Mouse (Mus musculus): ENCODE measurements around the gene Fam20a.

Fam20a gene

DNA sequence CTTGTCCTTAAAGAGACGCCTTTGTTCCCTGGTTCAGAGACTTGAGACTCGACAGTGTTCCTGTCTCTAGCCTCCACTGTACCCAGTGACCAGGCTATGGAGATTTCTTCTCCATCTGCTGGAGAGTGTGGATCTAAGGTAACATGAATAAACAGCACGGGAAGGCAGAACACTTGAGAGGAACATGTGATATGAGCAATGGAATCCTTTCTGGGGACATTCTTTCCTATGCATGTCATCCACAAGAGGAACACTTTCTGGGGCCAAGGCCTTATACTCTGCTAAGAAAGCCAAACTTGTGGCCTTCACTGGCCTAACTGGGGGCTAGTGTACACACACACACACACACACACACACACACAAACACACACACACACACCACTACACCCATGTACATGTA is 40.5 kb downstream of the Fam20a start:
- no peak for DNase-seq (ENCODE audit: low read depth, low spot score)

DNA sequence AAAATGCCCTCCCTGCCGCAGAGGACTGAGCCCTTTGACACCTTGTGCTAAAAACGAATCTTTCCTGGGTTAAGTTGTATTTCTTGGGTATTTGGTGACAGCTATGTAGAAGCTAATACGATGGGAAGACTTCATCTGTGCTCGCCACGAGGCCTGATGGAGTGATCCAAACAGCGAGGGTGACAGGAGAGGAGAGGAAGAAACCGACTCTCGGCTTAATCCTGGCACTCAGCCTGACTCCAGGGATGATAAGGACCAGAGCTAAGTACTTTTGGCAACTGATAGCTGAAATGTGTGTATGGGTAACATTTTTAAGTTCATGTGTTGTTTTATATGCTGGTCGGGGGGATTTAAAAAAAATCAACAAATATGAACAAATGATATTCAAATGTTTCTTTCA is 41.1 kb downstream of the Fam20a start:
- no peak for DNase-seq (ENCODE audit: low read depth, low spot score)

DNA sequence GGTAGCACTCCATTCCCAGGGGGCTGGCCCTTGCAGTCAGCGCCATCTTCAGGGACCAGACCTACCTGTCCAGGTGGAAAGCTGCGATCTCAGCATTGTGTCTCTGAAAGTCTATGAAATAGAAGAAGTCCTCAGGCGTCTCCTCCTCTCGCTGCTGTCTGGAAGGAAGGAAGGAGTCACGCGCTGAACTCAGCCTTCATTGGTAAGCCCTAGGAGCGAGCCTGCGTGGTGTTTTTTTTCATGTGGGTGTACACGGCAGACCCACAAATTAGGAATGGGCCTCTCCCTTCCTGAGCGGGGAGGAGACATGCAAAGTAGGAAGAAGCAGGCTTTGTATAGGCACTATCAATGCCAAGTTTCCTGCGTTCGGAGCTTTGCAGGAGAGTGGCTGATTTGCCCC is 43.8 kb downstream of the Fam20a start:
- DNase-seq (ENCODE audit: low read depth, low spot score): peak; percentile 23

DNA sequence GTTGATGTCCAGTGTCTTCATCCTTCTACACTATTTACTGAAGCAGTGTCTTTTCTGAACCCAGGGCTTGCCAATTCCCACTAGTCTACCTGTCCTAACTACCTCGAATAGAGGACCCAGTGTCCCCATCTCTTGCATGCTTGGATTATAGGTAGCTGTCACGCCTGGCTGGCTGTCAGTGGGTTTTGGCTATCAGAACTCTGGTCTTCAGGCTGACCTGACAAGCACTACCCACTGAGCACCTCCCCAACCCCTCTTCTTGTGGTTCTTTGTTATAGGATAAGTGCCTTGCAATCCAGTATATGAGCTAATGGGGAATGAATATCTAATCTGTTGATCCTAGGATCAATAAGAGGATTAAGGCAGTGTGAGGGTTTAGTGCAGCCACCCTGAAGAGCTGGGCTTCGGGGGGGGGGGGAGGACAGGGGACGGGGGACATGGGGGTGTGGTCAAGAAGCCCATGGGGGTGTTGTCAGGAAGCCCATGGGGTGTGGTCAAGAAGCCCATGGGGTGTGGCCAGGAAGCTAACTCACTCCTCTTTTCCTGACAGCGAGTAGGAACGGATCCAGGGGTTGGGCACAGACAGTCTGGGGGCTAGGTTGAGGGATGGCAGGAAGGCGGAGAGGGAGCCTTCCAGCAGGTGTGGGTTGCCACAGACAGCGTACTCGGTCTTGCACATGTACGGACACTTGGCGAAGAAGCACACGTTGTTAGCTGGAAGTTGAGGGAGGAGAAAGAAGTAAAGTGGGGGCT is 45.3 kb downstream of the Fam20a start:
- no peak for DNase-seq (ENCODE audit: low read depth, low spot score)

- no peak for DNase-seq (ENCODE audit: low read depth, low spot score)
Observed at GRCm38 (mm10) chr11:109675771-109676170, 46.3 kb downstream of the Fam20a start.

- DNase-seq (ENCODE audit: low read depth, low spot score): no peak
Observed at GRCm38 (mm10) chr11:109675208-109675607, 46.9 kb downstream of the Fam20a start.

GRCm38 (mm10) chr11:109674542-109674941 is 47.5 kb downstream of the Fam20a start:
- peak; percentile 37 for DNase-seq (ENCODE audit: low read depth, low spot score)

GRCm38 (mm10) chr11:109673741-109674140 is 48.3 kb downstream of the Fam20a start:
- DNase-seq (ENCODE audit: low read depth, low spot score): no peak

- DNase-seq (ENCODE audit: low read depth, low spot score): no peak
Observed at GRCm38 (mm10) chr11:109672881-109673739, 49.0 kb downstream of the Fam20a start.

DNA sequence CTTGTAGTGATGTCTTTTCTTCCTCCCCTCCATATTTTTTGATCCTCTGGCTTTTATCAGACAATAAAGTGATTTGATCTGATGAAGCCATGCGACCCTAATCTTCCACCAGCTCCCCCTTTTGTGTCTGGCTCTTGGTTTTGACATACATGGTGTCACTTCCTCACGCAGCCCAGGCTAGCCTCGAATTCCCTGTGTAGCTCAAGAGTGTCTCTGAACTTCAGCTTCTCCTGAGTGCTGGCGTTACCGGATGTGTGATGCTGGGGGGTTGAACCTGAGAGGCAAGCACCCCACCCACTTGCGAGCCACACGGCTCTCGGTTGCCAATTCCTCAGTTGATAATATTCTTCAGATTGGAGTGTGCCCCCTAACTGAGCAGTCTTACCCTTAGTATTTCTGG is 49.7 kb downstream of the Fam20a start:
- DNase-seq (ENCODE audit: low read depth, low spot score): no peak

DNA sequence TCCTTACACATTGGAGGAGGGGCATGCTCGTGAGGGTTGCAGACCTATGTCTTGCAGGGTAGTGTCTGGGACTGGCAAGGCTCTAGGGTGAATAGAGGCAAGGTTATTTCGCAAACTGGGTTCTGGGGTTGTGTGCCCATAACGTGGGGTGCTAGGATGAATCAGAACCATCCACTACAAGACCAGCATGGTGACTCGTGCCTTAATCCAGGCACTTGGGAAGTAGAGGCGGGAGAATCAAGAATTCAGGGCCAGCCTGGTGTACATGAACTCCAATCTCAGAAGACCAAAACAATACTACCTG is 50.1 kb downstream of the Fam20a start:
- no peak for DNase-seq (ENCODE audit: low read depth, low spot score)

DNA sequence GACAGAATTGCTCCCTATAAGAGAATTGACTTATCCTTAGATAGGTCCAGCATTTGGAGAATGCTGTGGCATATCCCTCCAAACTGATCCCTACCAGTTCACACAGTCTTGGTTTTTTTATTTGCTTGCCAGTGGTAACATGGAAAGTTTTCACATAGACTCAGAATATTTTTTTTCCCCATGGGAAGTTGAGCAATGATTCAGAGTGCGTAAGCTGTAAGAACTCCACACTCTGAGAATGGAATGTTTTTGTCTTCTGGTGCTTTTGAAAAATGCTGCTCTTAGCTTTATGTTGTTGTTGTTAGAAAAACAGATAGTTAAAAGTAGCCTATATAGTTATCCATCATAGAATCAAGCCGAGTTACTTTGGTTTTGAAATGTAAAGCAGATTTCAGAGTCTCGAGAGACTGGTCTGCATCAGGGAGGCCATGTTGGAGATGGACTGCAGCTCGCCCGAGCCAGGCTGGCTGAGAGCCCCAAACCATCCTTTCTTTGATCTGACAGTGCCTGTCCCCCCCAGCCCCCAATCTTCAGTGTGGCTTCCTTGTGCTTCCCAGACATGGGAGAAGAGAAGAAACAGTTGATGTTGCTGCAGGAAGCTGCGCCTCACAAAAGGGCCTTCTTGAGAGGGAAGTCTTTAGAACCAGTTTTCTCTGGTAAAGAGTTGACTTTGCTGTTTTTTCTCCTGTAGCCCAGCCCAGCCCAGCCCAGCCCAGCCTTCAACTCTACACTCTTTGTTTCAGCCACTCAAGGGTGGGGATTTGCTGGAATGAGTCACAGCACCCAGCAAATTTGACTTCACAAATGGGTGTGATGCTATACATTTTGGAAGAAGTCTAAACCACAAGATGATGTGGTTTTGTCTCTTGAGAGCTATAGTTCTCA is 50.7 kb downstream of the Fam20a start:
- DNase-seq (ENCODE audit: low read depth, low spot score): peak; percentile 78

GRCm38 (mm10) chr11:109670026-109670916 is 51.8 kb downstream of the Fam20a start:
- peak; percentile 51 for DNase-seq (ENCODE audit: low read depth, low spot score)

- no peak for DNase-seq (ENCODE audit: low read depth, low spot score)
Observed at GRCm38 (mm10) chr11:109669149-109669708, 52.9 kb downstream of the Fam20a start.

DNA sequence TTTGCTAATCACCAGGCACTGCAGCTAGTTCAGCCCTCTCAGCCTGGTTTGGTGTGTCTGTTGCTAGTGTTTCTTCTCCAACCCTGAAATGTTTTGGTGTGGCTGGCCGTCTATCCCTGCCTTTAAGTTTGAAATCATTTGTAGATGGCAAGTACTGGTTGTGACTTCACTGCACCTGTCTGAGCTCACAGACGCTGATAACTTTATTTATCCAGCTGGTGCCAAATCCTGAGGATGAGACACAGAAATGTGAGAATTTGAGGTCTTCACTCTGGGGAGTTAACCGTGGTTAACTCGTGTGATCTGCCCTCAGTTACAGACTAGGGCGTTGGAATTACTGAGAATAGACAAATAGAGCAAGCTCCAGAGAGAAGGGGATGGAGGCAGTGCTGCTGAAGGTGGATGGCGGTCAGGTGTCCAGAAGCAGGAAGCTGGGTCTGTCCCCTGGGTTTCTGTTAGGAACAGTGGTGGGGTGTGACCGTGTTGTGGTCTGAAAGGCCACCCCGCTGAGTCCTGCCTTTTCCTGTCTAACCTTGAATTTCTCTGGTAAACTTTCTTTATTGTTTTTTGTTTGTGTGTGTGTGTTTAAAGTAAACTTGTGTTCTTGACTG is 53.9 kb downstream of the Fam20a start:
- DNase-seq (ENCODE audit: low read depth, low spot score): no peak

DNA sequence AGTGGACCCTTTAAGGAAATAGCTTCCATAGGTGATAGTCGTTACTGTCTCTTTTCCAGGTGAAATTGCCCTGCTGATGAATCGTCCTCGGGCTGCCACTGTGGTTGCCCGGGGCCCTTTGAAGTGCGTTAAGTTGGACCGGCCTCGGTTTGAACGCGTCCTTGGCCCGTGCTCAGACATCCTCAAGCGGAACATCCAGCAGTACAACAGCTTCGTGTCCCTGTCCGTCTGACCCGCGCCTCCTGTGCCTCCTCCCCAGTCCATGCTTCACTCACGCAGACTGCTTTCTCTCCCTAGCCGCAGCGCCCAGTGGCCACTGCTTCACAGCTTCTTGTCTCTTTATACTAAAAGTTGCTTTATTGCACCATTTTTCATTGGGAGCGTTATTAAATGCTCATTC is 54.7 kb downstream of the Fam20a start:
- DNase-seq (ENCODE audit: low read depth, low spot score): no peak

- no peak for DNase-seq (ENCODE audit: low read depth, low spot score)
Observed at GRCm38 (mm10) chr11:109666411-109666810, 55.7 kb downstream of the Fam20a start.

DNA sequence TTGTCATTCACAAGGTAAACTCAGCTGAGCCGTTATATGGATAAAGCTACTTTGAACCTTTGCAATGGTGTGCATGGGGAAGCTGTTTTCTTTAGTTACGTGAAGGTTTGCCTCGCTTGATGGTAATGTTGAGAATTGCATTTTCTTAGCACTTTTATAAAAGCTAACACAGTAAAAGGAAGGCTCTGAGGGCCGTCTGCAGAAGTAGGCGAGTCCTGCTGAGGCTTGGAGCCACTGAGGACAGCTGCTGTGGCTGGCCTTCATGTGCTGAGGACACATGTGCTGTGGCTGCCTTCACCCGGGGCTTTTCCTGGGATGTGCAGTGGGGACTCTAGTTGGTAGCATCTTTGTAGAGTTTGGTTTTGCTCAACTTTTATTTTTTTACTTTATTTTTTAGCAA is 56.7 kb downstream of the Fam20a start:
- no peak for DNase-seq (ENCODE audit: low read depth, low spot score)

- DNase-seq (ENCODE audit: low read depth, low spot score): no peak
Observed at GRCm38 (mm10) chr11:109664293-109664692, 57.8 kb downstream of the Fam20a start.

- peak; percentile 84 for DNase-seq (ENCODE audit: low read depth, low spot score)
Observed at GRCm38 (mm10) chr11:109660526-109660925, 61.6 kb downstream of the Fam20a start.

Data from ZHBTc4 (cell line).